Mouse (Mus musculus): ENCODE results near the gene Atp2a2. TPM values are rescaled to one million over a fixed set of nuclear protein-coding genes. Genes with fewer than 3 reads are reported as not detected.
A peak's percentile ranks its signal among the peaks of the same experiment; 100 is the strongest.

The Atp2a2 gene
- 100 to 1,000 TPM; 101 to 561 TPM for total RNA-seq (2021)
- long read RNA-seq, experiment 1, full-length matches to known transcripts: 83 of 153 reads
- long read RNA-seq, experiment 1, partial matches to known transcripts: 56 of 153 reads
- long read RNA-seq, experiment 1, other reads (novel, unspliced or antisense): 14 of 153 reads
- long read RNA-seq, experiment 2, full-length matches to known transcripts: 199 of 321 reads
- long read RNA-seq, experiment 2, partial matches to known transcripts: 68 of 321 reads
- long read RNA-seq, experiment 2, other reads (novel, unspliced or antisense): 54 of 321 reads

GRCm38 (mm10) chr5:122502077-122502941 lies at the start of gene Atp2a2:
TSS of gene Atp2a2 (minus strand) at chr5:122502225.
- DNase-seq: peak; percentile 89

DNA sequence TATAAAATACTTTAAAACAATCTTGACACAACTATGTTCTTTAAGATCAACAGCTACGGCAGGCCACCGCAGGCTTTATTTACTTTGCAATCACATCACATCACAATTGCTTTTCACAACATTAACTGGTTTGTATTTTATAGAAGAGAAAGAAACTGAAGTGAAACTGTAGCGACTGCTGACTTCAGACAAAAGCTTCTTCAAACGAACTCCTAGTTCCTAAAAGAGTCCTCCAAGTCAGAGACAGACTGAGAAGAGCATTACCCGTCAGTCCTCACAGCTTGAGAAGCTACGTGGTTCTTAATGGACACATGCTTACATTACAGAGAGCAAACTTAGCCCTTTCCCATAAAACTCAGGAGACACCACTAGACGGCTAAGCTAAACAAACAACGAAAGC lies 48.4 kb upstream of the Atp2a2 start:
- DNase-seq: no peak

- no peak for DNase-seq
Measured at GRCm38 (mm10) chr5:122548671-122549070, 46.6 kb upstream of the Atp2a2 start.

DNA sequence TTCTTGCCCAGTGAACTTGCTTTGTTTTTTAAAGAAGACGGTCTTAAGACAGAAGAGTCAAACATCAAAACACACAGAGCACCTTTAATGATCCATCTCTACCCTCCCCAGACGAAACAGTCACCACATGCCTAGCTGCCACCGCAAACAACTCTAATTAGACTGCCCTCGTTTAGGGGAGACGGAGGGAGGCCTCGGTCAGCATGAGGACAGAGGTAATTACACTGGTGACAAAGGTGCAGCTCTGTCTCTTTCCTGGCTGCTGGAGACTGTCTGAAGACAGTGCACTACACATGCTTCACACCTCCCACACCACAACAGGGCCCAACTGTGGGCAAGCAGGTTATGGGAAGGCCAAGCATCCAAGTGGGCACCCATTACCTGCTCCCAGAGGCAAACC lies 45.8 kb upstream of the Atp2a2 start:
- DNase-seq: no peak

GRCm38 (mm10) chr5:122547251-122547714 lies 45.3 kb upstream of the Atp2a2 start:
- DNase-seq: peak; percentile 50

GRCm38 (mm10) chr5:122543392-122543791 lies 41.4 kb upstream of the Atp2a2 start:
- no peak for DNase-seq

DNA sequence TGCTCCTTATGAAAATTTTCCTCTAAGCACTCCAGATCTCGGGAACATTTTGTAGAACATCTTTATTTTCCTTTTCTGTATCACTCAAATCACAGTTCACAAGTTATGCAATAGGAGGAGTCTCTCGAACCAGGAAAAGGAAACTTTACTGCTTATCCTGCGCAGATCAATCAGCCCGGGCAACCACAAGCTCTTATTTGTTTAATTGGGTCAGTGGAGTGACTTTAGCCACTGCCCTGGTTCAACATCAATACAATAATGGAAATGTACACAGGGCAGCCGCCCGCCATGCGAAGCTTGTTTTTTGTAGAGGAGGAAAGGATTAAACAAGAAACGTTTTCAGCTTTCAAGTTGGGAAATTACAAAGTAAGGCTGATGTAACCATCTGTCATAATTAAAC lies 39.8 kb upstream of the Atp2a2 start:
- no peak for DNase-seq

DNA sequence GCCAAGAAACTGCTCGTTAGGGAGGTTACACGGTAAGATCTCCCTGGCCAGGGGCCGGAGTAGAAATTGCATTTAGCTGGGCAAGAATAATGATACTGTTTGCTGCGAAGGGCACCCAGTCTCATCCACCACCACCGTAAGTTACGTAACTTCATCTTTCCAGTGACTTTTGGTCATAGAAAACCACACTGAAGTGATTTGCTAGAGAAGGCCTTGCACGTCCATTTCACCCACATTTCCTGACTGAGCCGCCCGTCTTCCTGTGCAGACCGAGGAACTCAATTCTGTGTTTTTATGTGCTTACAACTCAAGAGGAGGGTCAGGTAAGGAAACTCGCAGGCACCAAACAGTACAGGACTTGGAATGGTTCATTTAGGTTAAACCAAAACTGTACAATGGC lies 36.1 kb upstream of the Atp2a2 start:
- no peak for DNase-seq

GRCm38 (mm10) chr5:122537654-122538053 lies 35.6 kb upstream of the Atp2a2 start:
- no peak for DNase-seq

- DNase-seq: no peak
Measured at GRCm38 (mm10) chr5:122533884-122534283, 31.9 kb upstream of the Atp2a2 start.

- DNase-seq: no peak
Measured at GRCm38 (mm10) chr5:122529913-122530604, 28.0 kb upstream of the Atp2a2 start.

DNA sequence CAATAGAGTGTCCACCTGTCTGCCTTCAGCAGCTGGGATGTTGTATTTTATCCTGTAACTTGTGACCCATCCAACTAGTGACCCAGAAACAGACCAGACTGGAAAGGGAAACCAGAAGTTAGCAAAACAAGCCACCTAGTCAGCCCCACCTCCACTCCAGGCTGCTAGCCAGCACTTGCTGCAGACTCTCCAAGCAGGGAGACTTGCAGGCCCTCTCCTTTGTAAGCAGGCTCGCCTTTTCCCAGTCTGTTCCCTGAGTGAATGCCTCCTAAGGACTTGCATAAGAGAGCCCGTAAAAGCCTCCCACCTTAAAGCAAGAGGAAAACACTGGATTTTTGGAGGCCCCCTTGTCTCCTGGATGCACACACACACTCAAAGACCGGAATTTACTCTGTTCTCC lies 27.3 kb upstream of the Atp2a2 start:
- peak; percentile 67 for DNase-seq

DNA sequence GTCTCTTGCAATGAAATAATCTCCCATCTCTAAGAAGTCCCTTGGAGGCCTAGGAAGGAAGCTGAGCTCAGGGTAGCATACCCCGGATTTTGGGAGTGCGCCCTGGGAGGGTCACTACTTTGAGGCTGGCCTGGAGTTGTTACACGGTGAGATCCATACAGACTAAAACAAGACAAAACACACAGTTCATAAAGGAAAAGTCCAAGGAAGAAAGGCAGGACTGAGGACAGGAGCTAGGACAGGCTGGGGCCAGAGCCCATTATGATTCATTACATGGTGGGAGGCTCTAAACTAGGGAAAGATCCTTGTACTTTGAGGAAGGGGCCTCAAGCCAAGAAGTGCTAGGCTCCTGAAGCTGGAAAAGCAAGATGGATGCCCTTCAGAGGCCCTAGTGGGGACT lies 26.6 kb upstream of the Atp2a2 start:
- DNase-seq: no peak

- DNase-seq: no peak
Measured at GRCm38 (mm10) chr5:122527761-122528160, 25.7 kb upstream of the Atp2a2 start.

DNA sequence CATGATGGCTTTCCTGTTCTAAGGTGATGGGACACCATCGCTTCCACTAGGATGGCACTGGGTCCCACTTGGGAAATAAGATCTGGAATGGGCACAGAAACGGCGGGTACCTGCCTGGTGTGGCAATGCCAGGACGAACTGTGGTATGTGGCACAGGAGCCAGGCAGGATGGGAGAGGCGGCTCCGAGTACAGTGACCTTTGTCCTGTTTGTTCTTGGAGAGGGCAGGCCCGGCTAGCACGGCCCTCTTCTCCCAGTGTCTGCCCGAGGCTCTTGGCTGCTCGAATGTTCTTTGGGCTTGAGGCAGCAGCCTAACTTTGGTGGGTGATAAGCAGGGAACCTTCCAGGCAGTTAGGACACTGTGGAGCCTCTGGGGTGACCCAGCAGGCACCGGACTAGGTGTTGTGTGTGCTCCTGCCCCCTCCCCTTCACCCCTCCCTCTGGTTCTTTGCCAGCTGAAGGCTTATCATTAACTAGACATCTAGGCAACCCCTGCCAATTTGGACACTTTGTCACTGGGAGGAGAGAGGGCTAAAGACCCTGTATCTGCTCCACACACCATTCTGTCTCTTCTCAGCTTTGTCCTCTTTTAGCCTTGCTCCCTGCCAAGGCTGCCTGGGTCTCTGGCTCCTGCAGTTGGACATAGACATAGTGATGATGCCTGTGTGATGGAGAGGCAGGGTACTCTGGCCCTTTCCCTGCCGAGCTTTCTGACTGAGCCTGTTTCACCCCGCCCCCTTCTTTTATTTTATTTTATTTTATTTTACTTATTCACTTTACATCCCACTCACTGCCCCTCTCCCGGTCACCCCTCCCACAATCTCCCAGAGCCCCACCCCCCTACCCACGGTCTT lies 25.1 kb upstream of the Atp2a2 start:
- peak; percentile 38 for DNase-seq

DNA sequence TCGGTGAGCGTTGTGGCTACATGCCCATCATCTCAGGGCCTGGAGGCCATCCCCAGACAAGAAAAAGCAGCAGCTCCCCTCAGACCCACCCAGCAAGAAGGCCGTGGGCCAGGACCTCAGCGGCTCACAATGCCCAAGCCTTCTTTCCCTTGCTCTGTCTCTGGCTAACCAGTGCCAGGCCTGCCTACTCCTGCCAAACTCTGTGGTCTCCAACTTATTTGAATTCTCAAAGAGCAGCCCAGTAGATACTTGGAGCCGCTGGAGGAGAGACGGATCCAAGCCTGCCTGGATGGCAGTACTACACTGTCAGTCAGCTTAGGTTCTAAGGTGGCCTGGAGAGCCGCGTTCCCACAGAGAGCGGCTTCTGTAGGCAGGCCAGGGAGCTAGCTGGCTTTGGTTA lies 24.4 kb upstream of the Atp2a2 start:
- peak; percentile 32 for DNase-seq

GRCm38 (mm10) chr5:122525238-122525931 lies 23.4 kb upstream of the Atp2a2 start:
- peak; percentile 55 for DNase-seq

DNA sequence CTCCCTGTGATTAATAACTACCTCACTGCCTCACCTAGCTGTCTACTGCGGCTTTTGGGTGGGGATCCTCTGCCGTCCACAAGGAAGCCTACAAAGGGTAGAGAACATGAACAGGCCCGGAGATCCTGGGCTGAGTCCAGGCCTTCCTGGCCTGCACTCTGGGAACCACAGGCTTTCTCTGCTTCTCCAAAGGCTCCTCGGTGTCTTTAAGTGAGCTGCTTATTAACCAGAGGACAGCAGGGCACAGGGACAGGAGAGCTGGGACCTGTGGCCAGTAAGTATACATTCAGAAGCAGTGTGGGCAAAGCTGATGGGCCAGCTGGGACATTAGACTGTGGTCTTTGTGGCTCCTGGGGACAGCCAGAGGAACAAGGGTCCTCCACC lies 22.8 kb upstream of the Atp2a2 start:
- no peak for DNase-seq

- DNase-seq: no peak
Measured at GRCm38 (mm10) chr5:122524244-122524643, 22.2 kb upstream of the Atp2a2 start.

- no peak for DNase-seq
Measured at GRCm38 (mm10) chr5:122521130-122521473, 19.1 kb upstream of the Atp2a2 start.

Measured in gastrocnemius, postnatal 25 days (tissue).